Mouse (Mus musculus): Measurements from ENCODE around the gene Gm45713. TPM values are rescaled to one million over a fixed set of nuclear protein-coding genes. Genes with fewer than 3 reads are reported as not detected.
"Not testable (repeated sequence)": the region's sequence is repeated elsewhere in the genome, so short reads cannot be mapped to it uniquely, and the experiment has no call there.

Gene Gm45713
- total RNA-seq, 2 experiments from 2014 or later: not detected

GRCm38 (mm10) chr7:45162996-45163615 lies 27.1 kb upstream of the Gm45713 start:
- DNase-seq: no peak

DNA sequence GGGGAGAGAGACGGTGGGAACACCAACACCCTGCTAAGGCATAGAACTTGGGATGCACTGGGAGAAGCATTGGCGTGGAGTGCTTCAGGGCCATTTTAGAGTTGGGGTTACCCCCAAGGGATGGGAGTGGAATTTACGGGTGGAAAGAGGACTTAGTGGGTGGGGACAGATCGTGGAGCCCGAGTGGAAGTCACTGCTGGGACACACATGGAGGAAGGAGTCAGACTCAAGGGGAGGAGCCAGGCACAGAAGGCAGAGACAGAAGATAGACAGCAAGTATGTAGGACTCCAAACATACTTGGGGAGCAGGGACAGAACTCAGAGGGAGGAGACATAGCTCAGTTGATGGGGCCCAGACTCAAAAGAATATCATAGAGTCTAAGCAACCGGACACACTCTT lies 26.5 kb upstream of the Gm45713 start:
- no peak for DNase-seq

DNA sequence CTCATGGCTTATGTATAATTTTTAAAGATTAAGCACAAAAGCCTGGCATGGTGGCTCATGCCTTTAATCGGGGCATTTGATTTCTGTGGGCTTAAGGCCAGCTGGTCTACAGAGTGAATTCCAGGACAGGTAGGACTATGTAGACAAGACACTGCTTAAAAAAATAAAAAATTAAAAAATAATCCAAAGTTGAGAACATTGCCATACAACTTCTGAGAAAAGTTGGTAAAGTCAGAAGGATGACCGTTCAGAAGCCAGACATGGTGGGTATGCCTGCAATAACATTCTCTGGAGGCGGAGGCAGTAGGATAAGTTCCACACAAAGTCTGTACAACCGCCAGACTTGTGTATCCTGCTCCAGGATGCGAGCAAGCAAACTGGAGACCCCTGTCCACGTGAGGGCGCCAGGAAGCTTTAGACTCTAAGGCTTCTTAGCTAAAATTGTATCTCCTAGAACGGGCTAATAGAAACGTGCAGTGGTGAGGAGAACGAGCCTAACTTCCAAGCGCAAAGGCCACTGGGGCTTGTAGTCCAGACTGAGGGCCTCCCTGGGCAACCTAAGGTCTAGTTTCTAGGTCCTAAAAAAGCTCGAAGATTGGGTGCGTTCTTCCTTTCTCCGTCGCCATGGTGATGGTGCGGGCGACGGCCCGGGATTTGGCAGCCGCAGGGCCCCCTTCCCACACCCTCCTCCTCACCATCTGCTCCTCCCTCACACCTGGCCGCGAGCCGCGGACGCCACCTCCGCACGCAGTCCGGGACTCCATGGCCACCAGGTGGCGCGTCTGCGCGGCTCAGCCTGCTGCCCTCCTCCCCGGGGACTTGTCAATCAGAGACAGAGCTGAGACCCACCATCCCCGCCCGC lies 25.8 kb upstream of the Gm45713 start:
- peak; percentile 88 to 93 for DNase-seq

DNA sequence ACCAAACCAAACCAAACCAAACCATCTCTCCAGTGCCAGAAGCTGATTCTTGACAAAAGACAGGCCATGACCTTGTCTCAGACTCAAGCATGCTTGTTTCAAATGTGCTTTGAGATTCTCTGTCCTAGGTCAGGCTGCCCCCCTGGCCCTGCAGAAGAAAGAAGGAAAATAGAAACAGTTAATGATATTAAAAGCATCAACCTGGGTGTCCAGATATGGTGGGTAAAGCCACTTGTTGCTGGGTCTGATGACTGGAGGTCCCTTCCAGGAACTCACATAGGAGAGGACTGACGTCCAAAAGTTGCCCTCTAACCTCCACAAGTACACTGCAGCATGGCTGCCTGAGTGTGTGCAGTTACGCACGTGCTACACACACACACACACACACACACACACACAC lies 24.8 kb upstream of the Gm45713 start:
- no peak for DNase-seq

- DNase-seq: no peak
Observed at GRCm38 (mm10) chr7:45160316-45160800, 24.3 kb upstream of the Gm45713 start.

GRCm38 (mm10) chr7:45158991-45159390 lies 23.0 kb upstream of the Gm45713 start:
- no peak for DNase-seq

DNA sequence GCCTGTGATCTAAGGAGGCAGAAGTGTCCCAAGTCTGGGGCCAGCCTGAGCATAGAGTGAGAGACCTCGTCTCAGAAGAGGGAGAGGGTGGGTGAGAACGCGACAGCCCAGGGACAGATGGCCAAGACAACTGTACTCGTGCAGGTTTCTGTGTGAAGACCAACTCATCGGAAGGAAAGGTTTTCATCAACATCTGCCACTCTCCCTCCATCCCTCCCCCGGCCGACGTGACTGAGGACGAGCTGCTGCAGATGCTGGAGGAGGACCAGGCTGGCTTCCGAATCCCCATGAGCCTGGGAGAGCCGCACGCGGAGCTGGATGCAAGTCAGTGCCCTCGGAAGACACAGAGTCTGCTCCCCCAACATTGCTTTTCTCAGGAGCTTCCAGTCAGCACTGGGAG lies 21.4 kb upstream of the Gm45713 start:
- DNase-seq: no peak

DNA sequence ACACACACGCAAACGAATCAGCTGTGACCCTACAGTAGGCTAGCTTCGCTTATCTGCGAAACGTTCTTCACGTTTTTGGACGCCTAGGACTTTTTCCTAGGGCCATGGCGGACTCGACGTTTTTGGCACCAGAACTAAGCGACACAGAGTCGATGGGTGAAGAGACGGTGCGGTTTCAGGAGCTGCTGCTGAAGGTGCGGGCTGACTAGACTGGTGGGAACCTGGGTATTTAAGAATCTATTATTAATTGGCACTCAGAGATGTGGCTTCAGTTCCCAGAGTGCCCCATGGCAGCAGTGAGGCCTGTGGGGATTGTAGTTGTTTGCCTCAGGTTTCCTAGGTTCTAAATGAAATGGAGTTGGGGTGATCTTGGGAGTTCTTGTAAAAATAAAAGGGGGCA lies 20.2 kb upstream of the Gm45713 start:
- no peak for DNase-seq

GRCm38 (mm10) chr7:45155590-45155989 lies 19.6 kb upstream of the Gm45713 start:
- no peak for DNase-seq

DNA sequence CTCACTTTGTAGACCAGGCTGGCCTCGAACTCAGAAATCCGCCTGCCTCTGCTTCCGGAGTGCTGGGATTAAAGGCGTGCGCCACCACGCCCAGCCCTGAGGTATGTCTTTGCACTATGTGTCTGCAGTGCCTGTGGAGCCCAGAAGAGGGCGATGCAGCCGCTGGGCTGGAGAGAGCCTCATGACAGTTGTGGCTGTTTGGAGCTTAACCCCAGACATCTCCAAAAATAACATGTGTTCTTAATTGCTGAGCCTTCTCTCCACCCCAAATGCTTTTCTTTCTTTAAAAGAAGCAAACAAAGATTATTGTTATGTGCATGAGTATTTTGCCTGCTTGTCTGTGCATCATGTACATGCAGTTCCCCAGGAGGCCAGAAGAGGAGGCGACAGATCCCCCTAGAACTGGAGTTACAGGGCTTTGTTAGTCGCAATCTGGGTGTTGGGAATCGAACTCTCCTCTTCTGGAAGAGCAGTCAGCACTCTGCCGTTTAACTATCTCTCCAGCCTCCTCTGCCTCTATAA lies 19.0 kb upstream of the Gm45713 start:
- DNase-seq: peak; percentile 46 to 53

DNA sequence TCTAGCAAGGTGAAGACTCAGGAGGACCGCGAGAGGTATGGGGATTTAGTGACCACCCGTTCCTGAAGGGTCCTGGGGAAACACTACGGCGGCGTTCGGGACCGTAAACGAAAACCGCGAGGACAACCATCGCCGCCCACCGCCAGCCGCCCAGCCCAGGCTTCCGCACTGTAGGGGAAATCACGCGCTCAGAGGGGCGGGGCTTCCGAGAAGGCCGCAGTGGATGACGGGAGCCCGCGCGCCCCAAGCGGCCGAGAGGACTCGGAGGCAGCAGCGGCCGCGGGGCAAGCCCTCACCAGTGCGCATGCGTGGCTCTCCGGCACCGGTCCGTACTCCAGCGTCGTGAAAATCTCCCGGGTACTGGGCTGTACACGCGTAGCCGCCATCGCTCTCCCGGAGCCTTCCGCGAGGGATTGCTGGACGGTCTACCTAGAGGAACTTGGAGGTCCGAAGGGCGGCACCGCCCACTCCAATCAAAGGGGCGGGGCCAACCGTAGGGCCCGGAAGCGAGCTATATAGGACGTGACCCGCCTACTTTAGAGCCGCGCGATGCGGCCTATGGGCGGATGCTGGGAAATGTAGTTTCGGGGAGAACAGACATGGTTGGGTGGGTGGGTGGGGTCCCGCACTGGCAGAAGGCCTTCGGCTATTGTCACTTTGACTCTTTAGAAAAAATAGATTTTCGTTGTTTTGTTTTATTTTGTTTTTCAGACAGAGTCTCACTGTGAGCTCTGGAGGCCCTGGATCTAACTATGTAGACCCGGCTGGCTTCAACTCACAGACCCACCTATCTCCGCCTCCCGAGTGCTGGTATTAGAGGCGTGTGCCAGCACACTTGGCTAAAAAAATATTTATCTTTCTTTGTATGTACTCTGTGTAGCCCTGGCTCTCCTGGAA lies 18.3 kb upstream of the Gm45713 start, which contains the start of the genes Pih1d1 and Aldh16a1:
Gene Pih1d1, plus strand, starts transcription at position 208 of the 897 bp plus-strand sequence.
Gene Aldh16a1, minus strand, starts transcription at position 489 of the 897 bp plus-strand sequence.
- DNase-seq: peak; percentile 97 to 98

- no peak for DNase-seq
Observed at GRCm38 (mm10) chr7:45153586-45153985, 17.6 kb upstream of the Gm45713 start.

DNA sequence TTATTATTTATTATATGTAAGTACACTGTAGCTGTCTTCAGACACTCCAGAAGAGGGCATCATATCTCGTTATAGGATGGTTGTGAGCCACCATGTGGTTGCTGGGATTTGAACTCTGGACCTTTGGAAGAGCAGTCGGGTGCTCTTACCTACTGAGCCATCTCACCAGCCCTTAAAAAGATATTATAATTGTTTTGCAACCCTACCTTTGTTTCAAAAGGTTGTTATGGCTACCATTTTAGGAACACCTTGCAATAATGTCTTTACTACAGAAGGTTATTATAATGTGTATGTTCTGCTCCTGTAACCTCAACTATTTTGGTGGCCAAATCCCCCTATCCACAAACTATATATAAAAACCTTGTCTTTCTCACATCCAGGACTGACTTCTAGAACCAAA lies 17.0 kb upstream of the Gm45713 start:
- not testable (repeated sequence) for DNase-seq

GRCm38 (mm10) chr7:45151303-45151702 lies 15.3 kb upstream of the Gm45713 start:
- no peak for DNase-seq

DNA sequence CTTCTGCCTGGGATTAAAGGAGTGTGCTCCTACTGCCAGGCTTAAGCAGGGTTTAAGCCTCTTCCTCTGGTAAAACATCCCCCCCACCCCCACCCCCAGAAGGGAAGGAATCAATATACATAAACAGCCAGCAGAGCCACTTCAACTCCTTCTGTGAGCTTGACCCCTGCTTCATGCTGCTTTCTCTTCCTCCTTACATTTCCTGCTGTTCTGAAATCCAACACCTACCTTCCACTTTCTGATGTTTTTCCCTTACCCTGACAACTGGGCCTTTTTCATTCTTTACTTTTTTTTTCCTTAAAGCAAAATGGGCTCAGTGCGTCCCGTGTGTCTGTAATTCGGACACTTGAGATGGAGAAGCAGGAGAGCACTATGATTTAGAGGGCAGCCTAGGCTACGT lies 14.3 kb upstream of the Gm45713 start:
- no peak for DNase-seq

DNA sequence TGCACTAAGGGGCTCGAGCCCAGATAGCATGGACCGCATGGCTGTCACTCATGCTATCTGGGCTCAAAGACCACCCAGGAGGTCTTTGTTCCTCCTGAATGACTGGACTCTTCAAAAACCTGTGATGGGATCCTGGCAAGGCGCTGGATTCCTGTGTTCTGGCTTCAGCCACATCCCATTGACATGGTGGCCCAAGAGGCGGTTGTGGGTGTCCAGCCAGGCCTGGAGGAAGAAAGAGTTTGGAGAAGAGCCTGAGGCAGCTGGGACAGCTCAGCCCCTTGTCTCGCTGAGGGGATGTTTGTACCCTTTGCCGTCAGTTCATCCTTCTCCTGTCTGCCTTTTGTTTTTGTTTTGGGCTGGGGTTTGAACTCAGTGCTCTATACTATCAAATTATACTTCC lies 13.5 kb upstream of the Gm45713 start:
- DNase-seq: no peak

GRCm38 (mm10) chr7:45148534-45149098 lies 12.6 kb upstream of the Gm45713 start:
- DNase-seq: no peak

DNA sequence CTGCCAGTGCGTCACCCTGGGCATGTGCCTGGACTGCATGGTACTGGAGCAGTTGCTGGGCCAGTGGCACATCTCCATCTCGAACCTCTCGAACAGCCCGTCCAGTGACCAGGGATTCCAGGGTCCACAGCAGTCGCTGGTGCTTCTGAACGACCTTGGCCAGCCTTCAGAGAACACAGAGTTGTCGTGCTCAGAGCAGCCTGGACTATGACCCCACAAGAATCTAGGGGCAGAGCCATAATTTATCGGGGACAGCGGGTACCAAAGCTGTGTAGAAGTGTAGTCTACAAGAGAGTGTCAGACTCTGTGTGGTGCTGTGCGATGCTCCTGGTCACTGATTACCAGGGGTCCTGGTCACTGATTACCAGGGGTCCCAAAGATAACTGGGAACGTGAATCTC lies 11.9 kb upstream of the Gm45713 start:
- DNase-seq: no peak

GRCm38 (mm10) chr7:45147267-45147666 lies 11.2 kb upstream of the Gm45713 start:
- DNase-seq: no peak

- no peak for DNase-seq
Observed at GRCm38 (mm10) chr7:45145460-45145859, 9.4 kb upstream of the Gm45713 start.

- DNase-seq: no peak
Observed at GRCm38 (mm10) chr7:45144368-45145174, 8.5 kb upstream of the Gm45713 start.
